Mouse (Mus musculus): Measurements from ENCODE around the gene Inafm2. TPM values are rescaled to one million over a fixed set of nuclear protein-coding genes. Genes with fewer than 3 reads are reported as not detected.

Inafm2 gene
- polyA plus RNA-seq, 1 experiment: not detected

DNA sequence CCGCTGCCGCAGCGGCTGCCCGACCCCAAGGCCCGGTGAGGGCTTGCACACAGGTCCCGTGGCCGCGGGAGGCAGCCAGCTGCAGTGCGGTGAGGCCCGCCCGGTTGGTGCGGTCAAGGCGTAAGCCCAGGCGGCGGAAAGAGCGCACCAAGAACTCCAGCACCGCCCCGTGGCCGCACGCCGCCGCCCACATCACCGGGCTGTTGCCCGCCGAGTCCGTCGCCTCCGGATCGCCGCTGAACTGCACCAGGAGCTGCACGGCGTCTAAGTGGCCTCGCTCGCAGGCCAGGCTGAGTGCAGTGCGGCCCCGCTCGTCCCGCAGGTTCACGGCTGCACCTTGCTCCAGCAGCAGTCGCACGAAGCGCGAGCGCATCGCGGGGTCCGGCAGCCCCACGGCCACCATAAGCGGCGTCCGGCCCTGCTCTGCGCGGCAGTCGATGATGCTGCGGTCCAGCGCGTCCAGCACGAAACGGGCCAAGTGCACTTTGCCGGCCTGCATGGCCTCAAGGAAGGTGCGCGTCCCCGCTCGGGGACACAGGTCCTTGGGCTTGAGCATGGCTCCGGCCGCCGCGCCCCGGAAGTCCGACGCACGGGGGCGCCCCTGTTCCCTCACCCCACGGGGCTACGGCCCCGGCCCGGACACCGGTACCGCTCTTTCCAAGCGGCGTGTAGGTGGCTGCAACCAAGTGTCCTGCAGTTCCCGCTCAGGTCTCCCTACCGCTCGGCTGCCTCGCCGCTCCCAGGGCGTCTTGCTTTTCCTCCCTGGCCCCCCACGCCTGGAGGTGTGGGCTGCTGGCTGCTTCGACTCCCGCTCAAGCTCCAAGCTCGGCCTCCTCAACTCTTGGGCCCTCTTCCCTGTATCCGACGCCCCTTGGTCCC is 42.4 kb upstream of the Inafm2 start:
- TF ChIP-seq POLR2A (IDR thresholded peaks at IDR 0.05; ENCODE audit: insufficient read depth, low read depth, low read length): no peak
- TF ChIP-seq CTCF (IDR thresholded peaks at IDR 0.05; ENCODE audit: insufficient read depth, low read depth, low read length): no peak
- 1% methylated on average over 93 of the region's 93 CpGs for whole genome bisulfite sequencing
- Histone ChIP-seq H3K4me1 (ENCODE audit: control insufficient read depth, insufficient read depth, low read length) (peaks cover 58% of the 10 kb centered on the region), H3K4me3 (ENCODE audit: insufficient read depth, low read depth, low read length) (peak overlapping the region; percentile 59), H3K27ac (ENCODE audit: insufficient read depth, low read depth, low read length) (peak overlapping the region; percentile 74)

DNA sequence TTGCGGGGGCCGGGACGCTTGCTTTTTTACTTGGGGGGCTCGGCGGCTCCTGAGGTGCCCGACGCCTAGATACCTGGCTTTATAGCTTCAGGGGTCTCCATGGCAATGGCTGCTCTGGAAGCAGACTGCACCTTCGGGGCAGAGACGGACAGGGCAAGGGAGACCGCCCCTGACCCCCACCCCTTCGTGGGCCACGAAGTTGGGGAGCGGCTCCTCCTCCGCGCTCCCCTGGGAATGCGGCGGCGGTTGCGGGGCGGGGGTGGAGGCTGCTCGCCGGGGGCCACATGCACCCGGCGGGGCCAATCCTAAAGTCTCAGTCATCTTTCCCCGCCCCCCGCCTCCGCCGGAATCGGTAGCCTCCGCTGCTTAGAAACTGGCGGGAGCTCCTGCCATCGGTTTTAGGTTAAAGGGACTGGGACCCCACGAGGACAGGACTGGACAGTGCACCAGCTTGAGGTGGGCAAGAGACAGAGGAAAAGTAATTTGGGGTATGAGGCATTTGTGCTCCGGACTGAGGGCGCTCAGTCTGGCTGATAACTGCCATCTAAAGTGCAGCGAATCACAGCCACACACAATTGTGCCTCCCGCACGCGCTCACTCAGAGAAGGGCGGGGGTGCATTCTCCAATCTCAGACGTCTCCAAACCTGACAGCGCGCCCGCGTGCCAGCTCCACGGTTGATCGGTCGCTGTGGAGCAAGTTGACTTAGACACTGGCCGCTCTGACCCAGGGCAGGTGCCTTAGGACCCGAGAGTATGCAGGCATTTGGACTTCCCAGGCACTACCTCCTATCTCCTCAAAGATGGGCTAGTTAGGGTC is 41.4 kb upstream of the Inafm2 start, which contains the start of gene Ankrd63:
Gene Ankrd63, minus strand, starts transcription at position 51 of the 818 bp plus-strand sequence.
- Histone ChIP-seq H3K4me3 (ENCODE audit: insufficient read depth, low read depth, low read length) (peak within 1 kb of the TSS; percentile 59), H3K27ac (ENCODE audit: insufficient read depth, low read depth, low read length) (peak within 1 kb of the TSS; percentile 74), H3K4me1 (ENCODE audit: control insufficient read depth, insufficient read depth, low read length) (peaks cover 63% of the 10 kb centered on the region)
- 5% methylated on average over 50 of the region's 50 CpGs for WGBS
- TF ChIP-seq CTCF (IDR thresholded peaks at IDR 0.05; ENCODE audit: insufficient read depth, low read depth, low read length) (no peak), POLR2A (IDR thresholded peaks at IDR 0.05; ENCODE audit: insufficient read depth, low read depth, low read length) (no peak)

DNA sequence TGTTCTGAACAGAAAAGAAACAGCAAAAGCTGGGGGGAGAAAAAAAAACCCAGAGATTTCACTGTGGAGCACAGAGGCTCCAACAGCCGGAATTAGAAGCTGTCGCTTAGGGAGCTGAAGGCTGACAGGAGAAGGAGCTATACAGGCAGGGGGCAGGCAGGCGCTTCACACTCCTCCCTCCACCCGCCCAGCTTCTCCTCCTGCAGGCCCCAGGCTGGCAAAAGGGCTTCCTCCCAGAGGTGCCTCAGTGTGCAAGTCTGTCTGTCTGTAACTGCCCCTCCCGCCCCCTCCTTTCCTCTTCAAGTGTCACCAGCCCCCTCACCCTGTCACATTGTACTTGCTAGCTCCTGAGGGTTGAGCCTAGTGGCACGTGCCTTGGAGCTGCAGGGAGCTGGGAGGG is 39.1 kb upstream of the Inafm2 start:
- Histone ChIP-seq H3K4me1 (ENCODE audit: control insufficient read depth, insufficient read depth, low read length) (peaks cover 74% of the 10 kb centered on the region), H3K27ac (ENCODE audit: insufficient read depth, low read depth, low read length) (peak overlapping the region; percentile 74), H3K4me3 (ENCODE audit: insufficient read depth, low read depth, low read length) (no peak overlapping the region)
- TF ChIP-seq CTCF (IDR thresholded peaks at IDR 0.05; ENCODE audit: insufficient read depth, low read depth, low read length) (no peak), POLR2A (IDR thresholded peaks at IDR 0.05; ENCODE audit: insufficient read depth, low read depth, low read length) (no peak)
- WGBS: 20% methylated on average over 6 of the region's 6 CpGs

DNA sequence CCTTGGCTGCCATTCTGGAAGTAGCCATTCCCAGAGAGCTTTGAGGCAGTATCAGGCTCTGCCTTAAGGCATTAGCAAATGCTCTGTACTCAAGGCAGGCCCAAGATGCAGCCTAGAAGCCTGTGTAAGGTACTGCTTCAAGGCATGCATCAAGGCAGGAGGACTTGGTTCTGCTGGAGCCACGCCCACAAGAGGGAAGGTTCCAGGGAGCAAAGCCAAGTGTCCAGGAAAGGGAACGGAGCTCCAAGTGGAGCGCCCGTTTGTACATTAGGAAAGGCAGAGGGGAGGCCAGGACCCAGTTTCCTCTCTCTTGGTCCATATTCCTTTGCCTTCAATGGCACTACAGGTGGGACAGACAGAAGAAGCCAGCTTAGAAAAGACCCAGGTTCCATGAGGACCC is 37.1 kb upstream of the Inafm2 start:
- H3K27ac ChIP-seq (ENCODE audit: insufficient read depth, low read depth, low read length): no peak overlapping the region
- peaks cover 75% of the 10 kb centered on the region for H3K4me1 ChIP-seq (ENCODE audit: control insufficient read depth, insufficient read depth, low read length)
- WGBS: 87% methylated on average over 4 of the region's 4 CpGs
- TF ChIP-seq CTCF (IDR thresholded peaks at IDR 0.05; ENCODE audit: insufficient read depth, low read depth, low read length) (no peak), POLR2A (IDR thresholded peaks at IDR 0.05; ENCODE audit: insufficient read depth, low read depth, low read length) (no peak)
- no peak overlapping the region for H3K4me3 ChIP-seq (ENCODE audit: insufficient read depth, low read depth, low read length)

DNA sequence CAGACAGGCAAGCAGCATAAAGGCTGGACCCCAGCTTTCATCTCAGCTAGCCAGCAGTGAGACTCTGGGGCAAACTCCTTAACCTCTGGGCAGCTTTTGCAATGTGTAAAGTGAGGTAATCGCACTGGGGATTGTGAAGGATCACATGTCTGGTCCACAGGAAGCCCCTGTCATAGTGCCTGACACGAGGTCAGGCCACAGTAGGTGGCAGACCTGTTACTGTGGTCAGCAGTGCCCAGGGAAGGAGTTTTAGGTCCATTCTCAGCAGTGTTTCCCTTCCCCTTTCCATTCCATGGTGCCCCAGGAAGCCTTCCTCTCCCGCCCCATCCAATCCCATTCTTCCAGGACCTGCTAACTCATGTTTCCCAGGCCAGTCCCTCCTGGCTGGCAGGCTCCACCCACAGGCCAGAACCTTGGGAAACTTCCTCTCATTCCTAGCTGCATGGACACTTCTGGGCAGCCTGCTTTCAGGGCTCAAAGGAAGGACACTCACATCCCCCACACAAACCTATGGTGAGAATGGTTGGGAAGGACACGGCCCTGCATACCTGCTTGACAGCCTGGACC is 35.8 kb upstream of the Inafm2 start:
- Histone ChIP-seq H3K4me3 (ENCODE audit: insufficient read depth, low read depth, low read length) (no peak overlapping the region), H3K27ac (ENCODE audit: insufficient read depth, low read depth, low read length) (no peak overlapping the region), H3K4me1 (ENCODE audit: control insufficient read depth, insufficient read depth, low read length) (peaks cover 75% of the 10 kb centered on the region)
- TF ChIP-seq POLR2A (IDR thresholded peaks at IDR 0.05; ENCODE audit: insufficient read depth, low read depth, low read length) (no peak), CTCF (IDR thresholded peaks at IDR 0.05; ENCODE audit: insufficient read depth, low read depth, low read length) (no peak)
- WGBS: 80% methylated on average over 4 of the region's 4 CpGs

DNA sequence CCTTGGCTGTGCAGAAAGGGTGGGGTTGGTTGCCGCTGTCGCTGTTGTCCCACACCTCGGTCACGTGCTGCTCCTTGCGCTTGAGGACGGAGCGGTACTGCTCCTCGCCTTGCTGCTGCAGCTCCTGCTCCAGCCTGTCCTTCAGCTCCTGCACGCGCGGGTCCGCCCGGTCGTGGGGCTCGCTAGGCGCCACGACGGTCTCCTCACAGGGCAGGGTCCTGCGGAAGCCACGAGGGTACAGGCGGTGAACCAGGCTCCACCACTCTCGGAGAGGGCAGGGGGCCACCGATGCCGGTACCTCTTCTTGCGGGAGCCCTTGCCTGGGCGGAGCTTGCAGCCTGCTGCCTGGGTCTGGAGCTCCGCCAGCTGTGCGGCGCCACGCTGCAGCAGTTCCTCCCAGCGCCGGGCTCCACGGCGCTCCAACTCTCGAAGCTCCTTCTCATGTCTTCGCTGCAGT is 34.5 kb upstream of the Inafm2 start:
- H3K4me1 ChIP-seq (ENCODE audit: control insufficient read depth, insufficient read depth, low read length): peaks cover 77% of the 10 kb centered on the region
- under 1% methylated on average over 36 of the region's 36 CpGs for WGBS

DNA sequence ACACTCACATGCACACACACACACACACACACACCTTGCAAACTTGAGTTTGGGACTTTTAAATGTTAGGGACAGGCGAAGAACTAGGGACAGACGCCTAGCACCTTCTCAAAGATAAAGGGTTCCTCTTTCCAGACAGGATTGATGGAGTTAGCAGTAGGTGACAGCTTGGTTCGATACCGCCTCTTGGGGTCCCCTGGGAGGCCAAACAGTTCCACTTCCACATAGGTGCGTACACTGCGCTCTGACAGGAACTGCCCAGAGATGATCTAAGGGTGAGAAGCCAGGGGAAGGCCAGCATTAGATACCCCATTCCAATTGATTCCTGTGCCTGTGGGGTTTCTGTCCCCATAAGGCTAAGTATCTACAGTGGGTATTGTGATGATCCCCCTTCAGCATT is 31.9 kb upstream of the Inafm2 start:
- Histone ChIP-seq H3K4me1 (ENCODE audit: control insufficient read depth, insufficient read depth, low read length) (peaks cover 66% of the 10 kb centered on the region), H3K4me3 (ENCODE audit: insufficient read depth, low read depth, low read length) (no peak overlapping the region), H3K27ac (ENCODE audit: insufficient read depth, low read depth, low read length) (peak overlapping the region; percentile 54; the same call in 1 of the 2 replicates)
- no peak for TF ChIP-seq POLR2A (IDR thresholded peaks at IDR 0.05; ENCODE audit: insufficient read depth, low read depth, low read length)
- no peak for TF ChIP-seq CTCF (IDR thresholded peaks at IDR 0.05; ENCODE audit: insufficient read depth, low read depth, low read length)
- 96% methylated on average over 6 of the region's 6 CpGs for WGBS

More for the DNA sequence above, 34.5 kb upstream of the Inafm2 start:
- no peak for TF ChIP-seq CTCF (IDR thresholded peaks at IDR 0.05; ENCODE audit: insufficient read depth, low read depth, low read length)
- TF ChIP-seq POLR2A (IDR thresholded peaks at IDR 0.05; ENCODE audit: insufficient read depth, low read depth, low read length): peak; percentile 45; the same call in 1 of the 2 replicates
- H3K4me3 ChIP-seq (ENCODE audit: insufficient read depth, low read depth, low read length): peak overlapping the region; percentile 42
- H3K27ac ChIP-seq (ENCODE audit: insufficient read depth, low read depth, low read length): peak overlapping the region; percentile 87

DNA sequence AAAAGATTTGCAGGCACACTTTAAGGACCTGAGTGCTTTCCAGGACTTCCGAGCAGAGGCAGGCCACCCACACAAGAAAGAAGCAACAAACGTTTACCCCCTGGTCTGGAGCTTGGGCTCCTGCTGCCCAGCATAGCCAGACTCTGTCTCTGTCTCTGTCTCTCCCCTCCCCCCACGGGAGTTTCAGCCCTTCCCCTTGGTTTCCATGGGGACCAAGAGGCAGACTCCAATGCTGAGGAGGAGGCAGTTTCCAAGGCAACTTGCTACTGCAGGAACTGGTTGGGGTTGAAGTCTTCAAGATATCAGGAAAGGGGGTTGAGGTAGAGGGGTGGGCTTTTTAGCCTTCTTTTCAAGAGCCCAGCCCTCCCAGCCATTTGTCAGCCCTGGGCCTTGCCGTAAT is 31.3 kb upstream of the Inafm2 start:
- Histone ChIP-seq H3K4me1 (ENCODE audit: control insufficient read depth, insufficient read depth, low read length) (peaks cover 62% of the 10 kb centered on the region), H3K27ac (ENCODE audit: insufficient read depth, low read depth, low read length) (peak overlapping the region; percentile 94), H3K4me3 (ENCODE audit: insufficient read depth, low read depth, low read length) (peak overlapping the region; percentile 10; the same call in 1 of the 2 replicates)
- TF ChIP-seq POLR2A (IDR thresholded peaks at IDR 0.05; ENCODE audit: insufficient read depth, low read depth, low read length) (no peak), CTCF (IDR thresholded peaks at IDR 0.05; ENCODE audit: insufficient read depth, low read depth, low read length) (no peak)
- WGBS: 19% methylated on average over 4 of the region's 4 CpGs
